Mouse (Mus musculus): ENCODE data around the gene Zfp366. TPM values are rescaled to one million over a fixed set of nuclear protein-coding genes. Genes with fewer than 3 reads are reported as not detected.

Zfp366 gene
- polyA plus RNA-seq, 1 experiment, result 0.01 TPM

DNA sequence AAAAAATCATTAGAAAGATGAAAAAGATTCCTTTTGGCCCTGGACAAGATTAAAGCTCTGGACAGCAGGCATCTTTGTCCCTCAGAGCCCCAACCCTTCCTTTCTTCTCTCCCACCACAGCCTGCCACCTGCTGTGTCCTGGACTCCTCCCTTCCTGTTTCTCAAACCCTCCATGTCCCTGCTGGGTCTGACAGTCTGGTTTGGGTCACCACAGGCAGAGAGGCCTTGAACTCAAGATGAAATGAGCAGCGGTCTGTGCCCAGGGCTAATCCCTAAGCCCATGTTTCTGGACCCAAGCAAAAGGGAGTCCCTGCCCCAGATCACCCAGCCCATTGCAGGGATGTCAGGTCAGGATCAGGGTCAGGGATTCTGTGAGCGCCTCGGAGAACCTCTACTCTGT lies 60.3 kb downstream of the Zfp366 start:
- Histone ChIP-seq H3K36me3 (ENCODE audit: control insufficient read depth, insufficient read depth) (no peaks in the 10 kb centered on the region), H3K4me2 (ENCODE audit: low read depth) (no peak overlapping the region), H3K27me3 (ENCODE audit: control insufficient read depth, insufficient read depth, insufficient read length) (no peaks in the 10 kb centered on the region), H3ac (ENCODE audit: control insufficient read depth, insufficient read length) (no peak overlapping the region), H3K4me3 (no peak overlapping the region), H3K79me2 (ENCODE audit: control insufficient read depth, insufficient read depth) (no peaks in the 10 kb centered on the region)
- TF ChIP-seq TCF12 (IDR thresholded peaks at IDR 0.05; ENCODE audit: insufficient read depth, poor library complexity, severe bottlenecking), result no peak
- TF ChIP-seq TCF3 (IDR thresholded peaks at IDR 0.05; ENCODE audit: insufficient read length, low read depth), result no peak

DNA sequence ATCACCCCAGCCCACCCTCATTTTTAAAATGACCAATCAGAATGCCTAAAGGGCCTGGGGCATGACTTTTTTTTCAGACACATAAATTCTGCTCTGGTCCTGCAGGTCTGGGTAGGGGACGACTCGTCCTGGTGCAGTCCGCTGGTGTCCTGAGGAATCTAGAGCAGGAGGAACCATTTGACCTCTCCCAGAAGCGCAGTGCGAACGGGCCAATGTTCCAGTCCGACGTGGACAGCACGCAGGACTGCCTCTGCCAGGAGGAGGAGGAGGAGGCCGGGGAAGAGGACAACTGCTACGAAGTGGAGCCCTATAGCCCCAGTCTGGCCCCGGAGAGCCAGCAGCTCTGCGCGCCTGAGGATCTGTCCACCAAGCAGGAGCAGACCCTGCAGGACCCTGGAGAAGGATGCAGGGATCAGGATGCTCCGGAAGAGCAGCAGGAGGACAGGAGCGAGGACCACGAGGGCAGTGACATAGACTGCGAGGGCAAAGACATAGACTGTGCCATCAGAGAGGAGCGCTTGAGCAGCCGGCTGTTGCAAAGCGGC lies 61.4 kb downstream of the Zfp366 start:
- no peak overlapping the region for H3K4me3 ChIP-seq
- no peaks in the 10 kb centered on the region for H3K27me3 ChIP-seq (ENCODE audit: control insufficient read depth, insufficient read depth, insufficient read length)
- no peaks in the 10 kb centered on the region for H3K79me2 ChIP-seq (ENCODE audit: control insufficient read depth, insufficient read depth)
- TF ChIP-seq POLR2AphosphoS2 (IDR thresholded peaks at IDR 0.05; ENCODE audit: insufficient read length, low read depth) (no peak), MAX (IDR thresholded peaks at IDR 0.05; ENCODE audit: low read depth) (no peak), MYOG (IDR thresholded peaks at IDR 0.05; ENCODE audit: control insufficient read depth in 1 of 3, insufficient read depth in 1 of 3, insufficient read length in 2 of 3, low read depth in 2 of 3) (no peak), MYOD1 (IDR thresholded peaks at IDR 0.05; ENCODE audit: control insufficient read depth in 1 of 3, insufficient read length in 2 of 3, low read depth in 2 of 3) (no peak), E2F4 (IDR thresholded peaks at IDR 0.05; ENCODE audit: insufficient read depth) (no peak), CEBPB (IDR thresholded peaks at IDR 0.05; ENCODE audit: insufficient read depth, poor library complexity, severe bottlenecking) (no peak), TCF12 (IDR thresholded peaks at IDR 0.05; ENCODE audit: insufficient read depth, poor library complexity, severe bottlenecking) (no peak), SRF (IDR thresholded peaks at IDR 0.05; ENCODE audit: control insufficient read depth, insufficient read length, low read depth) (no peak), REST (IDR thresholded peaks at IDR 0.05; ENCODE audit: insufficient read depth, insufficient read length) (no peak), POLR2A (IDR thresholded peaks at IDR 0.05; ENCODE audit: insufficient read length, low read depth) (no peak), USF1 (IDR thresholded peaks at IDR 0.05; ENCODE audit: low read depth) (no peak), TCF3 (IDR thresholded peaks at IDR 0.05; ENCODE audit: insufficient read length, low read depth) (no peak)
- H3K4me2 ChIP-seq (ENCODE audit: low read depth), result no peak overlapping the region
- no peaks in the 10 kb centered on the region for H3K36me3 ChIP-seq (ENCODE audit: control insufficient read depth, insufficient read depth)
- H3ac ChIP-seq (ENCODE audit: control insufficient read depth, insufficient read length), result no peak overlapping the region

DNA sequence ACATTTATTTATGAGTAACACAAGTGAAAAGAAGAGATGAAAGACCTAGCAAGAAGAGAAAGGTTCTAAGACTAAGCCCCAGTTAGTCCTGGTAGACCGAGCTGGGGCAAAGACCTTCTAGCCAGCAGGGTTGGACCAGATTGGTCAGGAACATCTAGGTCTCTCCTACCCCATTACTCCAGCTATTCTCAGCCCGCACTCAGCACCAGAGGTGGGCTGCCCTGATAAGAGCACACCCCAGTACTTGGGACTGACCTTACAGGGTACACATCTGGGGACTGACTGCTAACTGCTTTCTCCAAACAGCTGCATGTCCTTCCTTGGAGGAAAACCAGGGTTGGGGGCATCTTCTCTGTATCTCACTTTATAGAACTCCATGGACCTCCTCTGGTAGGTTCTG lies 66.2 kb downstream of the Zfp366 start:
- H3K27me3 ChIP-seq (ENCODE audit: control insufficient read depth, insufficient read depth, insufficient read length), result no peaks in the 10 kb centered on the region
- H3ac ChIP-seq (ENCODE audit: control insufficient read depth, insufficient read length), result no peak overlapping the region
- H3K4me3 ChIP-seq, result no peak overlapping the region
- H3K79me2 ChIP-seq (ENCODE audit: control insufficient read depth, insufficient read depth), result no peaks in the 10 kb centered on the region
- H3K4me2 ChIP-seq (ENCODE audit: low read depth), result no peak overlapping the region
- no peak for TF ChIP-seq MYOD1 (IDR thresholded peaks at IDR 0.05; ENCODE audit: control insufficient read depth in 1 of 3, insufficient read length in 2 of 3, low read depth in 2 of 3)
- no peaks in the 10 kb centered on the region for H3K36me3 ChIP-seq (ENCODE audit: control insufficient read depth, insufficient read depth)

DNA sequence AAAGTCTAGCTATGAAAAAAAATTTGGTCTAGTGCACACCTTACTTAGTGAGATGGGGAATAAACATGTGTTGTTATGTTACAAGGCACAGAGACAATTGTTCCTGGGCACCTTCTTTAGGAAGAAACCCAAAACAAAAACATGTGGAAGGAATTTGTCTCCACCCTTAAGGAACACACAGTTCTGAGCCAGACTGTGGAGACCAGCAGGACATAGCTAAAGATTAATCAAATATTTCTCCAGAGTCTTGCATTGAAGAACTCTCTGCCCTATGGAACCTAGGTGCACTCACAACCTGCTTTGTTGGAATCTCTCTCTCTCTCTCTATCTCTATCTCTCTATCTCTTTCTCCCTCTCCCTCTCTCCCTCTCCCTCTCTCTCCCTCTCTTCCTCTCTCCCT lies 69.6 kb downstream of the Zfp366 start:
- TF ChIP-seq MAX (IDR thresholded peaks at IDR 0.05; ENCODE audit: low read depth) (no peak), CEBPB (IDR thresholded peaks at IDR 0.05; ENCODE audit: insufficient read depth, poor library complexity, severe bottlenecking) (no peak), MYOG (IDR thresholded peaks at IDR 0.05; ENCODE audit: control insufficient read depth in 1 of 3, insufficient read depth in 1 of 3, insufficient read length in 2 of 3, low read depth in 2 of 3) (no peak), E2F4 (IDR thresholded peaks at IDR 0.05; ENCODE audit: insufficient read depth) (no peak), POLR2A (IDR thresholded peaks at IDR 0.05; ENCODE audit: insufficient read length, low read depth) (no peak), REST (IDR thresholded peaks at IDR 0.05; ENCODE audit: insufficient read depth, insufficient read length) (no peak), SRF (IDR thresholded peaks at IDR 0.05; ENCODE audit: control insufficient read depth, insufficient read length, low read depth) (no peak), TCF3 (IDR thresholded peaks at IDR 0.05; ENCODE audit: insufficient read length, low read depth) (no peak), USF1 (IDR thresholded peaks at IDR 0.05; ENCODE audit: low read depth) (no peak), TCF12 (IDR thresholded peaks at IDR 0.05; ENCODE audit: insufficient read depth, poor library complexity, severe bottlenecking) (no peak), POLR2AphosphoS2 (IDR thresholded peaks at IDR 0.05; ENCODE audit: insufficient read length, low read depth) (no peak)
- no peaks in the 10 kb centered on the region for H3K36me3 ChIP-seq (ENCODE audit: control insufficient read depth, insufficient read depth)
- no peaks in the 10 kb centered on the region for H3K79me2 ChIP-seq (ENCODE audit: control insufficient read depth, insufficient read depth)
- no peak overlapping the region for H3K4me3 ChIP-seq
- H3K4me2 ChIP-seq (ENCODE audit: low read depth), result no peak overlapping the region
- no peaks in the 10 kb centered on the region for H3K27me3 ChIP-seq (ENCODE audit: control insufficient read depth, insufficient read depth, insufficient read length)
- no peak overlapping the region for H3ac ChIP-seq (ENCODE audit: control insufficient read depth, insufficient read length)

DNA sequence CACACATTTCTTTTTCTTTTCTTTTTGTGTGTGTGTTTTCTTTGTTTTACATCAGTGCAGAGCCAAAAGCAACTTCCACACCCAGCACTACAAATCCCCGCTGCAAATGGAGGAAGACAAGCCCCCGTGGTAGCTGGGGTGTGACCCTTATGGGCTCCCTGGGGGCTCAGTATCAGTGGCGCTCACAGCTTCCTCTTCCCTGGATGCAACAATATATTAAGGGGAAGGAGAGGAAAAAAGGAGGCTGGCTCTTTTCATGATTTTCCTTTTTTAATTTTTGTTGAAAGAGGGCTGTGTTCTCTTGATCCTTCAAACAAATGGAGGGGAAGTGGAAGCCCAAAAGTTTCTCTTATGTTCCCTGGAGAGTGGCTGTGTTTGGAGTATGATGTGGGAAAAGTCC lies 70.2 kb downstream of the Zfp366 start:
- Histone ChIP-seq H3K36me3 (ENCODE audit: control insufficient read depth, insufficient read depth) (no peaks in the 10 kb centered on the region), H3ac (ENCODE audit: control insufficient read depth, insufficient read length) (no peak overlapping the region), H3K4me2 (ENCODE audit: low read depth) (no peak overlapping the region), H3K27me3 (ENCODE audit: control insufficient read depth, insufficient read depth, insufficient read length) (no peaks in the 10 kb centered on the region), H3K4me3 (no peak overlapping the region), H3K79me2 (ENCODE audit: control insufficient read depth, insufficient read depth) (no peaks in the 10 kb centered on the region)
- TF ChIP-seq TCF3 (IDR thresholded peaks at IDR 0.05; ENCODE audit: insufficient read length, low read depth), result no peak
- TF ChIP-seq USF1 (IDR thresholded peaks at IDR 0.05; ENCODE audit: low read depth), result no peak

DNA sequence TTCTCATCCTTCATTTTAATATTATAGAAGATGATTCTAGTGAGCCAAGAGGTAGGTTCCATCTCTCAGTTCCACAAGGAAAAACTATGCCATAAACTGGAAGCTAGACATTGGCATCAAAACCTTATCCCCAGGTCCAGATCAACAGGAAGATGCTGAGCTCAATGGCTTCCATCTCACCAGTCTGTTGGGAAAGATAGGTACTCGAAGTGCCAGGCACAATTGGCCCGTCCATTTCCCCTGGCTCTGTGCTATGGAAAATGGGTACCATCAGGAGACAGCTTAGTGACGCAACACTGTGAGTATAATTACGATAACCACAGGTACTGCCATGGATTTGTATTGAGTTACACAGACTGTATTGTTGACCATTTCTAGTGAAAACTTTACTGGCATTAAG lies 72.3 kb downstream of the Zfp366 start:
- TF ChIP-seq E2F4 (IDR thresholded peaks at IDR 0.05; ENCODE audit: insufficient read depth), result no peak
- TF ChIP-seq CEBPB (IDR thresholded peaks at IDR 0.05; ENCODE audit: insufficient read depth, poor library complexity, severe bottlenecking), result no peak
- no peak for TF ChIP-seq MYOD1 (IDR thresholded peaks at IDR 0.05; ENCODE audit: control insufficient read depth in 1 of 3, insufficient read length in 2 of 3, low read depth in 2 of 3)
- Histone ChIP-seq H3K79me2 (ENCODE audit: control insufficient read depth, insufficient read depth) (no peaks in the 10 kb centered on the region), H3K4me3 (no peak overlapping the region), H3K27me3 (ENCODE audit: control insufficient read depth, insufficient read depth, insufficient read length) (no peaks in the 10 kb centered on the region), H3K4me2 (ENCODE audit: low read depth) (no peak overlapping the region), H3K36me3 (ENCODE audit: control insufficient read depth, insufficient read depth) (no peaks in the 10 kb centered on the region), H3ac (ENCODE audit: control insufficient read depth, insufficient read length) (no peak overlapping the region)
